Mouse (Mus musculus) hematopoietic stem cell, adult 5-6 weeks (primary cell): ENCODE data around the gene Tigd3. TPM values are rescaled to one million over a fixed set of nuclear protein-coding genes. Genes with fewer than 3 reads are reported as not detected.

ENCODE experiments used
- ATAC-seq, 2 experiments: fragments of 125-278 bp in 1 of 2; replicated peaks in 1 of 2; 2 replicates each; pipeline ENCODE4 v1.8.0; 2016 to 2017; ENCODE audit warnings: inconsistent platforms in 2 of 2, mild to moderate bottlenecking in 2 of 2, moderate number of reproducible peaks in 2 of 2, low read depth in 1 of 2, moderate TSS enrichment in 1 of 2; ENCODE audit not compliant: low FRiP score in 2 of 2, poor library complexity in 2 of 2, severe bottlenecking in 2 of 2, insufficient read depth in 1 of 2, low TSS enrichment in 1 of 2
- total RNA-seq: library from RNA; stranded (forward); fragments of 172-1452, 232-1000 nt; gene quantifications from 2 replicates; pipeline ENCODE4 v1.2.3, GENCODE M21; 2017

Tigd3 gene
- total RNA-seq, 1 experiment from 2014 or later = 2.6 TPM

DNA sequence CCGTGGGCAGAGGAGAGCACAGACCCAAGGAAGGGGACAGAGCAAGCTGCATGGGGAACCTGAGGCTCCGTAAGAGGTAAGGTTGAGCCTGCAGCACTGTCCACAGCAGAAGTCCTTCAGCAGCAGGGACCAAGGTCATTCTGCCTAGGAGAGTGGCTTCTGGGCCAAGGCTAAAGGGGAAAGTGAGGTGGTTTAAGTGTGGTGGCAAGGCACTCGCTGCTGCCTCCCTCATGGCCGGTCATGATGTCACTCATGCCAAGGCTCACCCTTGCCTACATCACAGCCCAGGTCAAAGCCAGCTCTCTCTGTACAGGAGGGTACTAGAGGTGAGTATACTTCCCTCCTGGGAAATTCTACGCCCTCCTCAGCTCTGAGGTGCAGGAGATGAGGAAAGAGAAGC is 30.2 kb downstream of the Tigd3 start:
- no peak for ATAC-seq

DNA sequence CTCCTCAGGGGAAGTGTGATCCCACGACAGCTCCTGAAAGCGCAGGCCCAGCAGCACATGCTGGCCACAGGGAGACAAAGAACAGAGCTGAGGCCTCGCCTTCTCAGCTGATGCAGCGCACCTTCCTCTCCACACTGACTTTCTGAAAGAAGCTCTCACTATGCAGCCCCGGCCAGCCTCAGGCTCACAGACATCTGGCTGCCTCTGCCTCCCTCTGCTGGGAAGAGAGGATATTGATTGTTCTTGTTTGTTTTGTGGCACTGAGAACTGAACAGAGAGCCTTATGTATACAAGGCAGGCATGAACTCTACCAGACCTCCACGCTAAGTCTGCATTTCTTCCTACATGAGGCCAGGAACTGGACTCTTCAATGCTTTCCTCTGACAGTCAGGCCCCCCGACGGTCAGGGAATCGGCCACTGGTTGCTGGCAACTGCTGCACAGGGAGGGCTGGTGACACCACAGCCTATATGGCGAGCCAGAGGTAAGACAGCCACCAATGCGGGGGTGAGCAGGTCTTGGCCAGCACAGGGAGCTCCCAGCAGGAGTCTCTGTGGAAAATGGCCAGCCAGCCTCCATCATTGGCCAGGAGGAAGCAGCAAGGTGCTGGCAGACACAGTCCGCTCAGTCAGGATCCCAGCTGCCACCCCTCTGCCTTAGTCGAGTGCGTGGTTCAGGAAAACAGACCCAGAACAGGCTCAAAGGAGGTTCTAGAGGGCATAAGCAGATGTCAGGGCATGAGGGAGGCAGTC is 31.4 kb downstream of the Tigd3 start:
- ATAC-seq = no peak

DNA sequence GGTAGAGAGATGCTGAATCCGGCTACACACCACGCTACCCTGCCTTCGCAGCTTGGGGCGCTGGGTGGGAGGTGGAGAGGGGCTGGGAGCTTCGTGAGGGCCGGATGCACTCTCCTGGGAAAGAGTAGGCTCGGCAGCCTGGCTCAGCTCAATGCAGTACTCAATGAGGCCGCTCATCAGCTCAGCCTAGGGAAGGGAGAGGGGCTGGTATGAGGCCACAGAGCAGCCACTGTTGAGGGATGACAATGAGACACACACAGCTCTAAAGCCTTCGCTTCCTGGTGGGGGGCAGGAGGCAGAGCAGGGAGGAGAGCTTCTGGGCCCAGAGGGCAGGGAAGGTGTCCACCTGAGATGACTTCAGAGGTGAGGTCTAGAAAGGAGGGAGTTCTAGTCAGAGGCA is 37.3 kb downstream of the Tigd3 start:
- no peak for ATAC-seq

DNA sequence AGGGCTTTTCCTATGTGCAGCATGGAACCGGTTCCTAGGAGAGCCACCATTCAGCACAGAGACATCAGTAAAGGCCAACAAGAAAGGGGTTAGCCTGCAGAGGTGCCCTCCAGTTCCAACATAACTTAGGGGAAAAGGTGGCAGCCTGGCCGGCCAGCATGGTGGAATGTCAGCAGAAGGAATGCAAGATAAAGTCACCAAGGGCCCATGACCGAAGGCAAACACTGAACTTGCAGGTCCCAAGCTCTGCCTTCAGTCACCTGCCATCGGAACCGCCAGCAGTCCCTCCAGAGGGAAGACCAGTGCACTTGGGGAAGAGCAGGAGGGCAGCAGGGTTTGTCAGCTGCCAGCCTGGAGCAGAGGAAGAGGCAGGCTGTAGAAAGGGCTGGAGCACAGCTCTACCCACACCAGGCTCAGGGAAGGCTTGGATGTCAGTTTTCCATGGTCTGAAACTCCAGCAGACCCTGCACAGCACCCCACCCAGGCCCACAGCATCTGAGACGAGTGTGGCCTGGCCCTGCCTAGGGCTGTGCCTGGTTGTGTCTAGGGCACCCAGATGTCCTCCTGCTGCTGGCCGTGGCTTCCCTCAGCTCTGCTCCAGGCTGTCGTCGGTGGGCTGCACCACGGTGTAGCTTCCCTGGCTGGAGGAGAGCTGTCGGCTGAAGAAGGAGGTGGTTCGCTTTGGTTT is 41.8 kb downstream of the Tigd3 start:
- no peak for ATAC-seq

DNA sequence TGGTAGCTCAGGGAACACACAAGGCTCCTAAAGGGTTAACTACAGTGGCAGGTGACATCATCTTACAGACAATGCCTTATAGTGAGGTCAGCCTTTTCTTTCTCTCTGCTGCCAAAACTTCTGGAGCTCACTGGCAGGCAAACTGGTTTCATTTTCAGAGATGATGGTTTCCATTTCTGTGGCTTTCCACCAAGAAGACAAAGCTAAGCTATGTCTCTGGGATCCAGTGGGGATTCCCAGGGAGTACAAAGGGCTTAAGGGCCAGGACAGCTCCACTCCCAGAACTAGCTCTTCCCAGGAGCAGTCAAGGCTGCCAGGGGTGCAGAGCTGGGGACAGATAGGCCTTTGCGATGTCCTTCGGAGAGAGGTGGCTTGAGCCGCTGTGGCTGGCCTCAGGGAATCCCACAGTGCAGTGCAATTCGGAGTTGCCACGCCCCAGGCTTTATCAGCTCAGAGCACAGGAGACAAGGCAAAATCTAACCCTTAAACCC is 42.4 kb downstream of the Tigd3 start:
- no peak for ATAC-seq

DNA sequence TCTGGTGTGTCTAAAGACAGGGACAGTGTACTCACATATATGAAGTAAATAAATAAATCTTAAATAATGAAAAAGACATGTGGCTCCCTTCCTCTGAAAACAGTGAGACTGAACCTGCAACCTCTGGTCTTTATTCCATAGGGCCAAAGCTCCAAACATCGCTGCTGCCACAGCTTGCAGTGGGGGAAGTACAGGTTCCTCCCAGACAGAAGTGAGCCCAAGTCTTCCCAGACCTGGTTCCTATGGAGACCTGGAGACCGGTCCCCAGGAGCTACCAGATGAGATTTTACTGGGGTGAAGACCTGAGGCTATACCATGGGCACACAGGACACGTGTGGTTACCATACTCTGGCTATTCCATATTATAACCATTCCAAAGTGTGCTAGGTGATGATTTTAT is 43.1 kb downstream of the Tigd3 start:
- ATAC-seq = no peak

DNA sequence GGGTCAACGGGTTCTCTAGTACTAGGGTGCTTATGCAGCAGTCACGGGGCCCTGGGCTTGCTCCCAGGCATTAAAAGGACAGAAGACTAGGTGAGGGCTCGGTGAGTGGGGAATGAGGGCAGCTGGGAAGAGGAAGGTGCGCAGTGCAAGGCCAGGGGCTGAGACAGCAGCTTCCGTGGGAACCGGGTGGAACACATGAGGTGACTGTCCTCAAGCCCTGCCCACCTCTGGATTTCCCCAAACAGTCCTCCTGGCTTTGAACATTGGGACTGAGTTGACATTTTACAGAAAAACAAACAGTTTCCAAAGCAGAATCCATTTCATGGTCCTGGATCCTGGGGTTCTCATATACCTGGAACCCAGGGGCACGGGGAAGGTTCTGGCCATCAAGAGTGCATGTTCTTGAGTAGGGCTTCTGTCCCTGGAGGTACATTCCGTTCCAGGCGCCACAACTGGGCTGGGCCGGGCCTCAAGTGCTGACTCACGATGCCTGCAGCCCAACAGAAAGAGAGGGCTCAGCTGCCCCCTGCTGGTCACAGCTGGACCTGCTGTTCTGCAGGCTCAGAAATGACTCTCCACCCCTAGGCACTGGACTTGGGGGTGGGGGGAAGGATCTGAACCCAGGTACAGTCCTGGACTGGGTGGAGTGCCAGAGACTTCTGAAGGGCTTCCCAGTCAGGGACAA is 44.0 kb downstream of the Tigd3 start:
- ATAC-seq = peak; percentile 28 to 36

DNA sequence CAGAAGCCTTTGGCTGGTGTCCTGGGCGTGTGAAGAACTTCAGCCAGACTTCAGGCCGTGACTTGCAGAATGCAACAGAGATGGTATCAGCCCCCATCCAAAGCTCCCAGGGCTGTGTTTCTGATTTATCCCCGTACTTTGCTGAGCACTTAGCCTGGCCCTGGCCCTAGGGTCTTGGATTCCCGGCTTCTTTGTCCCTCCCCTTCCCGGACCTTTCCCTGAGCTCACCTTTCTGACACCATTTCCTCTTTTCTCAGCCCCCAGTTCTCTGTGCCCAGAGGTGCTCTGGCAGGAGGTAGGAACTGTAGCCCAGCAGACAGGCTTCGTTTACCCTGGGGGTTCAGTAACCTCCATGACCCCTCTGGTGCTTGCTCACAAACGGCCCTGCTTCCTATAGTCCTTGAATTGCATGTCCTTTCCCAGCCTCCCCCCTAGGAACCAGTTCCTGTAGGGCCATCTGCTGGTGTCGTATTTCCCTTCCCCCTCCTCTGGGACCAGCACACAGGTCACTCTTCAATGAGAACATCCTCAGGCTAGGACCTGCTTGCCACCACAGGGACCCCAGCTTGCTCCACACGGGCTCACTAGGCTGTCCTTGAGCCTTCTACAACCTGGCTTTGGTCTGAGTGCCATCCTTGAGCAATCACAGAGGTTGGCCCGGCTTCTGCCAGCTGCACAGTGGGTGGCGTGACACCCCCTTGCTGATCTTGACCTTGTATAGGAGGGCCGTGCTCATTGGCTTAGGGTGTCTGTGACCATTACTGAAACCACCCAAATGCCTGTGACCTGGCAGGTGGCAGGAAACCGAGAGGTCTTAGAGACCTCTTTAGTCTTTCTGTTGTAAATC is 44.9 kb downstream of the Tigd3 start:
- ATAC-seq = no peak

DNA sequence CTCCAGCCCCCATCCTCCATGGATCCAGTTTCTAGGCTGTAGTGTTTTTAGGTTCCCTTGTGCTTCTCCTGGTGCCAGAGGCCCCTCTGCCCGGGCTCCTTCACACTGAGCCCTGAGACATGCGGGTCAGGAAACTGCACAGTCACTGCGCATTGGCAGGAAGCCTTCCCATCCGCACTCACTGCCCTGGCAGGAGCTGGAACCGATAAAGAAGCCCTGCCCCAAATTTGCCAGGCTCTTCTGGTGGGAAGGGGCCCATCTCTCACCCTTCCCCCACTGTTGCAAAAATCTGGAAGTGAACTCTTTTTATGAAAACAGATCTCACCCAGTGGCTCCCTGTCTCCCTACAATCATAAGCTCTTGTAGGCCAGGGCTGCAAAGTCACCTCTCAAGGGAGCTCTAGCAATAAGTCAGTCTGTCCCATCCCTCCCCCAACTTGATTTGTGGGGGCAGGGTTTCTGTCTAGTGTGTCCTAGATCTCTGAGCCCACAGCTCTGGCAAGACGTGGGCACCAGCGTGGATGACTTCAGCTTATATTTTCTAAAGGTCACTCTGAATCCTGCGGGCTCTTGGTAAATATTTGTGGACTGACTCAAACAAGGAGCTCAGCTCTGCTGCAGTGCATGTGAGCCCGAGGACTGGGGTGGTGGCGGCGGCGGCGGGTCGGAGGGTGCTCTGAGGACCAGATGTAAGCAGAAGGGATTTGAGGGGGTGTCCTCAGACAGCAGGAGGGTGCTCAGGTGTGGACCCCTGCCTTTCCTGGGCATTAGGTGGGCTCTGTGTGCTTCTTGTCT is 45.7 kb downstream of the Tigd3 start:
- no peak for ATAC-seq

DNA sequence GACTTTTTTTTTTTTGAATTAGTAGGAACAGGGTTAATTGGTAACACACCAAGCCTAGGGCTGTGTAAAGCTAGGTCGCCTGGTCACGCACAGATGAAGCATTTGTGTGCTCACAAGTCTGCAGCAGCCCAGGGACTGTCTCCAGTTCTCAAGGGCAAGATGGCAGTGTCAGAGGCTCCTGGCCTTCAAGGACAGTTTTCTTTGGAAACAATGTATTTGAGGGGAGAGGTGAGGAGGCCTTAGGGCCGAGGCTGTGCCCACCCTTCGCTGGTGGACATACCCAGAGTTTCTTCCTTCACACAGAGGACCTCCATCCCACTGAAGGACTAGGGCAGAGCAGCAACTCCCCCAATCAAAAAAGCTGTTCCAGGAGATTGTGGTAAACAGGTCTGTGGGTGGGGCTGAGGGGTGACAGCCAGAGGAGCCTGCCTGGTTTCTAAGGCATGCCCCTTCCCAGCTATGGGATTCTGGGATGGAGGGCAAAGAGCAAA is 46.6 kb downstream of the Tigd3 start:
- ATAC-seq = no peak

DNA sequence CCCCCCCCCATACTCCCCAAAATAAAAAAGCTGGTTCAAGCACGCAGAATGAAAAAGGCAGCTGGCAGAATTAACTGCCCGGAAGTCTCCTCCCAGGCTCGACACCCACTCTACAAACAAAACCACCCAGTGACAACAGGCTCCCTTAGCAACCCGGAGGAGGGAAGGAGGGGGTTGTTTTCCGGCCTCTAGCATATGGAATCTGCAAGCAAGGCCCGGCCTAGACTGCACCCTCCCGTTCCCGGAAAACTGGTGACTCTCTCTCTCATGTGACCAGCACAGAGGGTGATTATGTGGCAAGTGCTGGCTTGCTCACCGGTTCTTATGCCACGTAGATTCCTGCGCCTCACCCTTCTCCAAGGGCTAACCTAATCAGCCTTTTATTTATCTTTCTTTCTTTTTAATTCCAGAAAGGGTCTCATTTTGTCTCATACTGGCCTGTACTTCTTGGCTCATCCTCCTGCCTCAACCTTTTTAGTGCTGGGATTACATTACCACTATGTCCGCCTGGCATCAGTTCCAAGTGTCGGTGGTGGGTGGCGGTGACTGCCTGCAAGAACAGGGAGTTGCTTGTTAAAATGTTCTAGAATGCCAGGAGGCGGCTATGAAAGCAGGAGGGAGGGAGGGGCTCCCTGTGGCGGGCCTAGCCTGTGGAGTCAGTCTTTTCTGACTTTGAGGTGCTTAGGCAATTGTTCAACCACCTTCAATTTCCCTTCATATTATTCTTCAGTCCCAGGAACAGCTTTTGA is 47.2 kb downstream of the Tigd3 start:
- peak; percentile 3 to 8; a peak in 3 of 4 replicates for ATAC-seq

DNA sequence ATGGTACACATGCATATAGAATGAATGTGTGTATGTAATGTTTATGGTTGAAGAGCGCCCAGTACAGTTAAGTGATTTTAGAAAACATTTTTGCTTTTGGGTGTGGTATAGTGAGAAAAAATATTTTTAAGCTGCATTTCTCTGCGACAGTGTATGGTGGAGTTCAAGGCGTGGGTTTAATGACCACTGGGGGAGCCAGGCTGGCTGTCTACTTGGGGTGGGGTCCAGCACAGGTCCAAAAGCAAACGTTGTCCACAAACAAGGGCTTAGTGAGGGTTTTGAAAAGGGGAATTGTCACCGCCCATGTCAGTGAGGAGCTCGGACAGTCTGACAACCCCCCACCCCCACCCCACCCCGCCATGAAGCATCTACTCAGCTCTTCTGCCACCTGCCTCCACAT is 47.8 kb downstream of the Tigd3 start:
- ATAC-seq = no peak

DNA sequence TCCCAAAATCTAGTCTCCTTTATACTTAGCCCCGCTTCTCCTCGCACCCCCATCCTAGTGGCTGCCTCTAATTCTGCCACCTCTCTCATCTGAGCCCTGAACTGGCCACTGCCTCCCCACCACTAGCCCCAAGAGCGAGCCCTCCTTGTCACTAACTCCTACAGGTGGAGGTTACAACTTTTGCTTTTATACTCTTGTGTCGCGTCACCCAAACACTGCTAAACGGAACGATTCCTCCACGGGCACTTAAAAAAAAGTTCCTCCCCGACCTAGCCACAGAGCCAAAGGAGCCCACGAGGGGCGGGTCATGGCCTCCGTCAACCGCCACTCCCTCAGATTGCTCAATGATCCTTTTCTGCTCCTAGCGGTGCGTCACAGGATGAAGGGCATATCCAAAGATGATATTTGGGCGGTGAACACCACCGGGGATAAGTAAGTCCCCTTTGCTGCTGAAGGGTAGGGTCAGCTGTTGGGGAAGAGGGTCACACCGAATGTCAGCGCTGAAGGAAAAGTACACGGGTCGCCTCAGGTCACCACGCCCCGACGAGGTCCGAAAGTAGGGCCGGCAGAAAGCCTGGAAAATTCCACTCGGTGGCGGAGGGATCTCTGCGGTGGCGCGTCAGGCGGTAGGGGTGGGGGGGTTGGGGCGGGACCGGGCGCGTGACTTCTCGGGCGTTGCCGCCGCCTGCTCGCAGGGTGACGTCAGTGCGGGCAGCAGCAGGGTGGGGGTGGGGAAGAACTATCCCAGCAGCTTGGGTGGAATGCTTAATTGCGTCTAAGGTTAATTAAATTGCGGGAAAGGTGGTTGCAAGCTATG is 48.4 kb downstream of the Tigd3 start:
- ATAC-seq = peak; percentile 36 to 43

DNA sequence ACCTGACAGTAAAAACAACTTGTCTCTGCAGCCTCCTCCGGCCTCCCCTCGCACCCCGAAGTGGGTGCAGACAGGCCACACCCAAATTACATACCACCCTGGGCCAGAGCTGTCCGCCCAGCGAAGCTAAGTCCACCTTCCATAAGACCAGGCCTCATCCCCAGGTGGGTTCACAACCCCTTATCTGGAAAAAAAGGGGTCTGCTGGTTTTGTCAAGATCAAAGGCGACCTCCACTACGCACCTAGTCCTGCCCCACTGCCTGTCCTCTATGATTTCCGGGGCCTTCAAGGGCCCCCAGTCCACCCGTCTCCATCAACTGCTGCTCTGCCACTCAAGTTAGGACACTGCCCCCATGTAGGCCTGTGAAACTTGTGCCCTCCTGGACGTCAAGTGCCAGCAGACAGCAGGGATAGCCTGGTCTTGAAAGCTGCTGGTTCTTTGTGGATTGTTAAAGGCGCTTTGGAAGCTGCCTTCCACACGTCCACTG is 49.1 kb downstream of the Tigd3 start:
- ATAC-seq = peak; percentile 12 to 14
